Mouse (Mus musculus): ENCODE results near the gene Adh1.

The Adh1 gene

GRCm38 (mm10) chr3:138240942-138241341, 19.8 kb upstream of the Adh1 start:
- DNase-seq (ENCODE audit: low read depth, low spot score): no peak

DNA sequence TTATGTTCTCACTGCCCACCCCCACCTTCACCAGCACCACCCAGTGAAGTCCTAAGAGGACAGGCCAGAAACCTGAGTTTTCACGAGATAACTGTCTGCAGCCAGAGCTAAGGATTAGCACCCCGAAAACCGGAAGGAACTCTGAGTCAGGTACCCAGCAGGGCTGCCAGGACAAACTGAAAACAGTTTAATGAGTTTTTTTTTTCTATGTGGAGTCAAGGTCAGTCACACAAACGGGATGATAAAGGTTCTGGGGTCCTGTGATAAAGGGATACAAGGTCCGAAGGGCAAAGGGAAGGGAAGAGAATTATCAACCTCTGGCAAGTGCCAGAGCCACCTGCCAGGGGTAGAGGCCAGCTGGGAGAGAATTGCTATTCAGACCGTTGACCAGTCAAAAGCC, 19.4 kb upstream of the Adh1 start:
- DNase-seq (ENCODE audit: low read depth, low spot score): no peak

- no peak for DNase-seq (ENCODE audit: low read depth, low spot score)
These were observed 18.6 kb upstream of the Adh1 start for GRCm38 (mm10) chr3:138242021-138242726.

DNA sequence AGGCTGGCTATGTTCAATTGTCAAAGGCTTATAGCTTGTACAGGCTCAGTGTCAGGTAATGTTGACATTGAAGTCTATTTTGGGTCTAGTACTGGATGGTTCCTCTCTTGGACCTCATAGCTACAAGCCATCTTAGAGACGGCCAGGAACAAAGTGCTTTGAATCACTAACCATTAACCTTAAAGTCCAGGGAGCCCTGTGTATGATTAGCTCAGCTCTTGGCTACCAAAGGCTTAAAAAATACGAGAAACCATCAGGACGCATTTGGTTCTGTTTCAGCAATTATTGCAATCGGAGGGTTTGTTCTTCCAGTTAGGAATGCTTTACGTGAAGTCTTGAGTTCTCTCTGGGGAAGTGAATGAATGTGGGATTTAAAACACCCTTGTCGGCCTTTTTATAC, 17.9 kb upstream of the Adh1 start:
- no peak for DNase-seq (ENCODE audit: low read depth, low spot score)

GRCm38 (mm10) chr3:138244338-138244874, 16.4 kb upstream of the Adh1 start:
- DNase-seq (ENCODE audit: low read depth, low spot score): no peak

GRCm38 (mm10) chr3:138246511-138247020, 14.2 kb upstream of the Adh1 start:
- no peak for DNase-seq (ENCODE audit: low read depth, low spot score)

DNA sequence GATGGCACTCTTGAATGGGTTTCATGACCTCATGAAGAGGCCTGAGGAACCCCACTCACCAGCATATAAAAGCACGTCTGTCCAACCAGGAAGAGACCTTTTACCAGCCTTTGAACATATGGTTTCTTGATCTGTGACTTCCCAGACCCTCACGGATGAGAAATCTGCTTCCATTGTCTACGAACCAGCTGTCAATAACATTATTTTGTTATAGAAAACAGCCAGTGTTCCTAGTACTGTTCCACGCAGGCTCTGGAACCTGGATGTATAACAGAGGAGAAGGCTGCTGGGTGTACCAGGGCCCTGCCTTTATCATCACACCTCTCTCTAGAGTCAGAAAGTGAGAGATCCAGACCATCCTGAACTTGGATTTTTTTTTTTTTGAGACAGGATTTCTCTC, 13.6 kb upstream of the Adh1 start:
- no peak for DNase-seq (ENCODE audit: low read depth, low spot score)

DNA sequence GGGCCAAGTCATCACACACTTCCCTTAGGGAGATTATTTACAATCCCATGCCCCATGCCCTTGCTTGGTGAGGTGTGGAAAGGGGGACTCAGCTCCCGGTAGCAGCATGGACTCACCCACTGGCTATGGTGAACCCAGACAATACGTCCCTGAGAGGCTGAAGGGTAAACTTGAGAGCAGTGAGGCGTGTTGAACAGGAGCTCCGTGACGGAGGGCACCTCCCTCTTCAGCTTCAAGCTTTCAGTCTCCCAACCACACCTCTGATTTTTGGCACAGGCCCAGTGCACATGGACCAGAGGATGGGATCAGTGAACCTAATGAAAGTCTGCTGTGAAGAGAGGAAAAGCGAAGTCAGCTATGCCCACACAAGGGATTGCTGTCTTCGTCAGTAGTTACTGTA, 12.8 kb upstream of the Adh1 start:
- DNase-seq (ENCODE audit: low read depth, low spot score): no peak

GRCm38 (mm10) chr3:138248746-138249145, 12.0 kb upstream of the Adh1 start:
- no peak for DNase-seq (ENCODE audit: low read depth, low spot score)

DNA sequence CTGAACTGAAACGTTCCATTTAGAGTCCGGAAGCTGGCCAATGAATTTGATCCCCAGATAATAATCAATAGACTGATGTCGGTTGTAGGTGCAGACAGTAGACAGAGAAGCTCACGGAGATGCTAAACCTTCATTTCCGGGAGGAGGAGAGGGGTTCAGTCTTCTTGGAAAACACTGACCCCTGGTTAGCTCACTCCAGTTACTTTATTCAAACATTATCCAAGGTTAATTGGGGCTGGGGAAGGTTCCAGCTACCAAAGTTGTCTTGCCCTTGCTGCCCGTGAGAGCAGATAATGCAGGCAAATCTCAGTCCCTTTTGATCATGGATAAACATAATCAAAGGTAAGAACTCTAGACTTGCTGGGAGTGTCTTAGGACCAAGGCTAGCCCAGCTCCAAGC, 9.6 kb upstream of the Adh1 start:
- DNase-seq (ENCODE audit: low read depth, low spot score): no peak

DNA sequence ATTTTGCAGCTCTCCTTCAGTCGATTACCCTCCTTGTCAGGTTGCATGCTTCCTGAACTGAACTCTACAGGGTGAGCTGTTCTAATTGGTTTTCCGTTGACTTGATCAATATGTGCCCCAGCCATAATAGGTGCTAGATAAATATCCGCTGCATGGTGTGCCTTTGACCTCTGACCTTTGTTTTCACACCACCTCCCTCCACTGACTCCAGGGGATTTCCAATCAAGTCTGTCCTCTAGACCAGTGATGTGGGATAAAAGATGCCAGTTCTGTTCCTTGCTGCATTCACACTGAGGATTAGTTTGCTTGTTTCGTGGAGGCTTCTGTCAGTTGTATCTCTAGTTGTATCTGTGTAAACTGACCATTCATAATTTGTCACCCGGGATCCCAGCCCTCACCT, 6.6 kb upstream of the Adh1 start:
- DNase-seq (ENCODE audit: low read depth, low spot score): no peak

- no peak for DNase-seq (ENCODE audit: low read depth, low spot score)
These were observed 5.4 kb upstream of the Adh1 start for GRCm38 (mm10) chr3:138255366-138255765.

DNA sequence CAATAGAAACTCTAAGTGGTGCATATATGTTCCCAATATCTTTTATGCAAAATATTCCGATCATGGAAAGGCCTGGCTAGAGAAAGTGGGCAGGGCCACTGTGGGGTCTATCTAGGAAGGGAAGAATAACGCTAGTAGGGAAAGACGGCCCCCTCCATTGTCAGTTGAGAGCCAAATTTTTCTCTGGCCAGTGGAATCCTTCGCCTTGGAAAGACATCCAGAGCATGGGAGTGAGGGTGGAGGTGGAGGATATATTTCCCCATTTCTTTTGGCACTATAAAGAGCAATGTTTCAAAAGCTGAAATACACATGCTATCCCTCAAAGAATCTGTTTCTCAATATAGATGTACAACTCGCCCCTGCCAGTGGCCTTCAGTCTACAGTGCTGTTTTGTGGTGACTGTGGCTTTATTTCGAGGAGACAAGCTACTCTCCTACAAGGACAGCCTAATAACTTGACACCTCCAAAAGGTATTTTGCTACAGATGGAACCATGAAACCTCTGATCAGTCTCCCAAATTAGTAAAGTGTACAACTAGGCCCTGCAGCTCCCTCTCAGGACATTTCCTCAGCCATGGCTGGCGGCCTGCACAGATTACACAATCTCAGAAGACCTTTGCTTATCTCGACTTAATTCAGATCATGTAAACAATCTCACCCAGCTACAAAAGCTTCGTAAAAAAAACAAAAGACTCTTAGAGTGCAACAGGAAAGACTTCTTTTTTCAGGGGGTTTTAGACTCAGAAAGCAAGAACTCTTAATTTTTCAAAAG, 4.8 kb upstream of the Adh1 start:
- DNase-seq (ENCODE audit: low read depth, low spot score): no peak

- DNase-seq (ENCODE audit: low read depth, low spot score): no peak
These were observed 1.8 kb downstream of the Adh1 start for GRCm38 (mm10) chr3:138262568-138262967.

GRCm38 (mm10) chr3:138263154-138263930, 2.6 kb downstream of the Adh1 start:
- no peak for DNase-seq (ENCODE audit: low read depth, low spot score)

GRCm38 (mm10) chr3:138264648-138265047, 3.9 kb downstream of the Adh1 start:
- DNase-seq (ENCODE audit: low read depth, low spot score): peak; percentile 44

GRCm38 (mm10) chr3:138270507-138270906, 9.7 kb downstream of the Adh1 start:
- DNase-seq (ENCODE audit: low read depth, low spot score): no peak

DNA sequence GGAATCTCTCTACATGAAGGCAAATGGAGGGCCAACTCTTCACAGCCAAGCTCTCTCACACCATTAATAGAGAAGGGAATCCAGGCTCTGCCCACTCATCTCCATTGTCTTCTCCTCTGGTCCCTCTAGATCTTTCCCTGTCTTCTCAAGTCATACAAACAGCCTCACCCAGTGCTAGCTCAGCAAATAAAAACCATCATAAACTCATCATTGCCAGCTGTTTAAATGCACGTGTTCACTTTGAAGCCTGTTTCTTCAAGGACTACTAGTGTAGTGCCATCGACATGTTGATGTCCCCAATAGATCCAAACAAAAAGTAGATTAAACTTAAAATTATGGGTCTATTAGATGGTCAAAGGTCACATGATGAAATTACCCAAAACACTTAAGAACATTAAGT, 10.5 kb downstream of the Adh1 start:
- no peak for DNase-seq (ENCODE audit: low read depth, low spot score)

DNA sequence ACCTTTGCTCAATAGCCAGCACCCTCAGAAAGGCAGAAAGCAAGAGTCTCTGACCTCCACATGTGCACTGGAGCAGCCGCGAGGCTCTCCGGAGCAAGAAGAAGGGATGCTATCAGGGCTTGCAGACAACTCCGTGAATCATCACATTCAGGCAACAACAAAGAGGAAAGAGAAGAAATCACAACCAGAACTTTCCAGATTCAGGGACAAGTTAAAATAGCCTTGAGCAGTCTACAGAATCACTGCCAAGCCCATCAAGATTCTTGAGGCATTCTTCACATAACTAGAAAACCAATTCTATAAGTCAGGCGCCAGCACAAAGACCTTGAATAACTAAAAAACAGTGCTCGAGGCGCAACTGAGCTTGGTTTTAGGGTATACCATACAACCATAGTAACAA, 12.3 kb downstream of the Adh1 start:
- DNase-seq (ENCODE audit: low read depth, low spot score): peak; percentile 3

- no peak for DNase-seq (ENCODE audit: low read depth, low spot score)
These were observed 14.3 kb downstream of the Adh1 start for GRCm38 (mm10) chr3:138275100-138275499.

GRCm38 (mm10) chr3:138282556-138282955, 21.8 kb downstream of the Adh1 start:
- DNase-seq (ENCODE audit: low read depth, low spot score): no peak

GRCm38 (mm10) chr3:138283831-138284230, 23.0 kb downstream of the Adh1 start:
- DNase-seq (ENCODE audit: low read depth, low spot score): no peak

Measured in brain, adult 2 months (tissue).